23 mouse cellular contexts compared by ENCODE assay signal in genomic region chr4:120023221-120023840, GRCm38 (mm10). TPM values are rescaled to one million over a fixed set of nuclear protein-coding genes. Genes with fewer than 3 reads are reported as not detected.
DNase-seq lines count a peak whose midpoint lies in the region; ATAC-seq and TF ChIP-seq lines count a peak whose summit lies in the region.
"Had no signal": no experiment of that assay in that cellular context is flagged by ENCODE, and none has a peak within 500 bp of the region (broad histone marks: within the 10 kb centered on the region; RNA-seq: fewer than 3 reads in every experiment).

No protein-coding gene starts in this region.

- peaks cover 26% of the 10 kb centered on the region for H3K4me1 ChIP-seq in forebrain, embryonic 15.5 days
- no peaks in the 10 kb centered on the region for H3K4me1 ChIP-seq in forebrain, embryonic 11.5 days (replicated peaks; ENCODE audit: control insufficient read depth, insufficient read depth, low read length)

- DNase-seq in forebrain, embryonic 11.5 days (ENCODE audit: low spot score) = no peak
- no peak for DNase-seq in left cerebral cortex, adult 2 months (ENCODE audit: extremely low spot score in 1 of 2, low spot score in 2 of 2)
- no peak for DNase-seq in left cerebral cortex, adult 18-20 months (ENCODE audit: low spot score in 2 of 2)
- peak; percentile 54 for DNase-seq in brain, adult 2 months (ENCODE audit: low read depth, low spot score)
- DNase-seq in gastrocnemius, postnatal 36 days = no peak
- DNase-seq: adrenal gland, adult 8-10 months had no signal

- no peak overlapping the region for H3ac ChIP-seq in myocyte (ENCODE audit: control insufficient read depth, insufficient read length)

- H3K79me2 ChIP-seq in myocyte (ENCODE audit: control insufficient read depth, insufficient read depth) = no peaks in the 10 kb centered on the region

- H3K9ac ChIP-seq in forebrain, embryonic 15.5 days (replicated peaks) = no peak overlapping the region
- no peak overlapping the region for H3K9ac ChIP-seq in forebrain, embryonic 11.5 days (ENCODE audit: low read length)
- H3K9ac ChIP-seq: hindbrain, embryonic 14.5 days; intestine, embryonic 15.5 days had no signal

- peak overlapping the region; percentile 88 for H3K27ac ChIP-seq in forebrain, embryonic 15.5 days (replicated peaks)
- no peak overlapping the region for H3K27ac ChIP-seq in forebrain, embryonic 11.5 days (ENCODE audit: low read depth, low read length)
- peak overlapping the region; percentile 75 for H3K27ac ChIP-seq in left cerebral cortex, adult 2 months
- H3K27ac ChIP-seq: embryonic facial prominence, embryonic 10.5 days; heart, embryonic 10.5 days; hindbrain, embryonic 10.5 days; hindbrain, embryonic 14.5 days; intestine, embryonic 15.5 days had no signal

- TF ChIP-seq CTCF in left cerebral cortex, adult 2 months (IDR thresholded peaks at IDR 0.05) = no peak

- no peaks in the 10 kb centered on the region for H3K27me3 ChIP-seq in forebrain, embryonic 15.5 days
- H3K27me3 ChIP-seq in forebrain, embryonic 11.5 days (ENCODE audit: control insufficient read depth, insufficient read depth, low read length) = no peaks in the 10 kb centered on the region
- H3K27me3 ChIP-seq in myocyte (ENCODE audit: control insufficient read depth, insufficient read depth, insufficient read length) = peaks cover 4% of the 10 kb centered on the region
- H3K27me3 ChIP-seq: intestine, embryonic 15.5 days had no signal

- no peak for TF ChIP-seq POLR2A in myocyte (IDR thresholded peaks at IDR 0.05; ENCODE audit: insufficient read length, low read depth)

- no peak overlapping the region for H3K4me2 ChIP-seq in forebrain, embryonic 15.5 days (replicated peaks)
- H3K4me2 ChIP-seq in forebrain, embryonic 11.5 days (ENCODE audit: low read depth, low read length, severe bottlenecking) = no peak overlapping the region
- H3K4me2 ChIP-seq in myocyte (ENCODE audit: low read depth) = no peak overlapping the region
- H3K4me2 ChIP-seq: hindbrain, embryonic 14.5 days; intestine, embryonic 15.5 days had no signal

- no peak overlapping the region for H3K4me3 ChIP-seq in forebrain, embryonic 15.5 days
- no peak overlapping the region for H3K4me3 ChIP-seq in forebrain, embryonic 11.5 days (ENCODE audit: low read depth, low read length)
- H3K4me3 ChIP-seq in left cerebral cortex, adult 2 months = no peak overlapping the region
- H3K4me3 ChIP-seq in myocyte = no peak overlapping the region
- H3K4me3 ChIP-seq: embryonic facial prominence, embryonic 10.5 days; heart, embryonic 10.5 days; hindbrain, embryonic 10.5 days; intestine, embryonic 15.5 days had no signal

- H3K36me3 ChIP-seq in forebrain, embryonic 15.5 days = no peaks in the 10 kb centered on the region
- H3K36me3 ChIP-seq in forebrain, embryonic 11.5 days (ENCODE audit: control insufficient read depth, insufficient read depth, low read length) = no peaks in the 10 kb centered on the region
- no peaks in the 10 kb centered on the region for H3K36me3 ChIP-seq in myocyte (ENCODE audit: control insufficient read depth, insufficient read depth)
- H3K36me3 ChIP-seq: embryonic facial prominence, embryonic 10.5 days; G1E; heart, embryonic 10.5 days; hindbrain, embryonic 10.5 days; intestine, embryonic 15.5 days had no signal

- 93% methylated on average over 4 of the region's 4 CpGs for WGBS in forebrain, embryonic 15.5 days
- WGBS in forebrain, embryonic 11.5 days = 92% methylated on average over 4 of the region's 4 CpGs

- no peaks in the 10 kb centered on the region for H3K9me3 ChIP-seq in forebrain, embryonic 15.5 days
- H3K9me3 ChIP-seq in forebrain, embryonic 11.5 days (ENCODE audit: control insufficient read depth, low read length) = no peaks in the 10 kb centered on the region
- H3K9me3 ChIP-seq: embryonic facial prominence, embryonic 10.5 days; heart, embryonic 10.5 days; hindbrain, embryonic 10.5 days; intestine, embryonic 15.5 days had no signal

- no peak for ATAC-seq in forebrain, embryonic 15.5 days (replicated peaks)
- no peak for ATAC-seq in forebrain, embryonic 11.5 days (replicated peaks; ENCODE audit: low FRiP score)

- intact Hi-C loops in left cerebral cortex, adult 2 months (cut with DNase I) = loop anchor here (5.0 to 10.0 kb wide), 2 partner anchors 51 to 209 kb away; no protein-coding TSS in a partner anchor
- intact Hi-C loops in gastrocnemius, postnatal 36 days (cut with DNase I) = no loop called here

TF ChIP-seq in myocyte, 11 proteins besides CTCF, POLR2A, EP300 and RAD21:
- peak in 1 of 3 experiments; percentile 50 for TF ChIP-seq MYOG (IDR thresholded peaks at IDR 0.05; ENCODE audit: control insufficient read depth in 1 of 3, insufficient read depth in 1 of 3, insufficient read length in 2 of 3, low read depth in 2 of 3)
- TF ChIP-seq REST (IDR thresholded peaks at IDR 0.05; ENCODE audit: insufficient read depth, insufficient read length) = no peak
- TF ChIP-seq POLR2AphosphoS2 (IDR thresholded peaks at IDR 0.05; ENCODE audit: insufficient read length, low read depth) = no peak
- no peak for TF ChIP-seq TCF3 (IDR thresholded peaks at IDR 0.05; ENCODE audit: insufficient read length, low read depth)
- TF ChIP-seq USF1 (IDR thresholded peaks at IDR 0.05; ENCODE audit: low read depth) = no peak
- no peak for TF ChIP-seq E2F4 (IDR thresholded peaks at IDR 0.05; ENCODE audit: insufficient read depth)
- no peak for TF ChIP-seq SRF (IDR thresholded peaks at IDR 0.05; ENCODE audit: control insufficient read depth, insufficient read length, low read depth)
- no peak for TF ChIP-seq CEBPB (IDR thresholded peaks at IDR 0.05; ENCODE audit: insufficient read depth, poor library complexity, severe bottlenecking)
- no peak for TF ChIP-seq TCF12 (IDR thresholded peaks at IDR 0.05; ENCODE audit: insufficient read depth, poor library complexity, severe bottlenecking)
- TF ChIP-seq MYOD1 (IDR thresholded peaks at IDR 0.05; ENCODE audit: control insufficient read depth in 1 of 3, insufficient read length in 2 of 3, low read depth in 2 of 3) = peak in 2 of 3 experiments; percentile 2 to 53
- TF ChIP-seq MAX (IDR thresholded peaks at IDR 0.05; ENCODE audit: low read depth) = no peak

RNA-seq across cellular contexts. Expression of gene AL607142.1, which starts 41.5 kb away (rescaled TPM):
- not detected in 2 replicates for polyA plus RNA-seq in forebrain, embryonic 15.5 days (2015; fragmentation: Nextera tagmentation; extraction: Ambion mirVana)
- not detected in 2 replicates for polyA plus RNA-seq in forebrain, embryonic 11.5 days (2014; fragmentation: Nextera tagmentation; extraction: Ambion mirVana)
- not detected for total RNA-seq in left cerebral cortex, adult 2 months (2021)
- not detected for total RNA-seq in left cerebral cortex, adult 18-20 months (2021)
- not detected for polyA plus RNA-seq in myocyte (2012; fragmentation: generic; extraction: Trizol)
- total RNA-seq in gastrocnemius, postnatal 36 days (2021) = not detected
- total RNA-seq: adrenal gland, adult 8-10 months; adrenal gland, postnatal 36 days; G1E; gastrocnemius, adult 8-10 months; gastrocnemius, postnatal 4 days; heart, adult 18-20 months; heart, postnatal 25 days had no signal
- polyA plus RNA-seq: brain, embryonic 14.5 days; embryonic facial prominence, embryonic 10.5 days; embryonic facial prominence, embryonic 14.5 days; G1E; heart, embryonic 10.5 days; heart, embryonic 16.5 days; hindbrain, embryonic 10.5 days; hindbrain, embryonic 14.5 days; intestine, embryonic 15.5 days; kidney, adult 2 months had no signal
